Mouse (Mus musculus) ovary, adult 2 months (tissue): Measurements from ENCODE around the gene Saa4. TPM values are rescaled to one million over a fixed set of nuclear protein-coding genes. Genes with fewer than 3 reads are reported as not detected.

Experiments used
- polyA plus RNA-seq: library from polyadenylated mRNA; depleted of rRNA; stranded (reverse); fragments of >200 nt; gene quantifications from 2 replicates; pipeline ENCODE4 v1.2.3, GENCODE M21; 2012; rRNA removed

The Saa4 gene
- polyA plus RNA-seq, result 0.12 TPM in 1 of 2 replicates, not detected in the other

DNA sequence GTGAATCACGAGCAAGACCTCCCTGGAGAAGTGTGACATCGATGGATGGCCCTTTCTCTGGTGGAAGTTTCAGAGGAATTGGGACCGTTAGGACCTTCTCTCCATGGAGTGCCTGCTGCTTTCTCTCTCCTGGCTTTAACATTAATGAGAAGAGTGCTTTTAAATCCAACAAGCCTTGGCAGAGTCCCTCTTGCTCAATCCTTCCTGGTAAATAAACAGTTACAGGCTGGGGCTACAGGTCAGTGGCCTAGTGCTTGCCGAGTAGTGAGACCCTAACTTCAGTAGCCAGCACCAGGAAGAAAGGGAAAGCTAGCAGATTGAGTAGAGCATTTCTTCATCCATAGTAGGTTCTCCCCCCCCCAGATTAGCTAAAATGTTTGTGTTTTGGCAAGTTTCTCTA is at the start of gene Saa4:
Gene Saa4 (minus strand): TSS at position 146 of the 400 bp plus-strand sequence.

GRCm38 (mm10) chr7:46751490-46751889 is 19.1 kb upstream of the Saa4 start, which contains the start of gene Saa2:
Saa2 (plus strand) TSS chr7:46751790.

GRCm38 (mm10) chr7:46742880-46743279 is 10.5 kb upstream of the Saa4 start, which contains the start of gene Saa1:
Saa1 (minus strand) TSS chr7:46742980.

GRCm38 (mm10) chr7:46715600-46715999 is 16.8 kb downstream of the Saa4 start, which contains the start of gene Saa3:
Saa3 (minus strand) TSS chr7:46715700.

GRCm38 (mm10) chr7:46710390-46710844 is 22.0 kb downstream of the Saa4 start, which contains the start of gene Saal1:
Saal1 (minus strand) TSS chr7:46710680.

Other genes starting within 250 kb of the Saa4 start
- 16.2 and 17.2 TPM in 2 replicates for gene Sergef, start 92.8 kb downstream of the Saa4 start, polyA plus RNA-seq
- gene Tph1, start 60.1 kb downstream of the Saa4 start, polyA plus RNA-seq, result not detected in 2 replicates
- 10.4 and 11.7 TPM in 2 replicates for gene Saal1, start 21.9 kb downstream of the Saa4 start, polyA plus RNA-seq
- gene Saa3, start 16.9 kb downstream of the Saa4 start, polyA plus RNA-seq, result 0.73 and 1.8 TPM in 2 replicates
- gene Saa1, start 10.4 kb upstream of the Saa4 start, polyA plus RNA-seq, result not detected in 2 replicates
- gene Saa2, start 19.2 kb upstream of the Saa4 start, polyA plus RNA-seq, result 0.75 and 1.9 TPM in 2 replicates
- gene Hps5, start 63.5 kb upstream of the Saa4 start, polyA plus RNA-seq, result 14.9 and 15.9 TPM in 2 replicates
- gene Gtf2h1, start 63.5 kb upstream of the Saa4 start, polyA plus RNA-seq, result 7.0 and 8.1 TPM in 2 replicates
- gene Ldha, start 108.9 kb upstream of the Saa4 start, polyA plus RNA-seq, result 389 and 492 TPM in 2 replicates
- 0.15 and 0.36 TPM in 2 replicates for gene Ldhc, start 128.6 kb upstream of the Saa4 start, polyA plus RNA-seq
- 62.7 and 104 TPM in 2 replicates for gene Tsg101, start 187.4 kb upstream of the Saa4 start, polyA plus RNA-seq
- gene Uevld, start 225.9 kb upstream of the Saa4 start, polyA plus RNA-seq, result 2.5 and 2.9 TPM in 2 replicates